Mouse (Mus musculus) mesoderm, embryonic 11.5 days (tissue): ENCODE data around the gene Dennd2a.
"Not testable (repeated sequence)": the region's sequence is repeated elsewhere in the genome, so short reads cannot be mapped to it uniquely, and the experiment has no call there.

Experiments
- DNase-seq: peaks from one replicate; pipeline ENCODE4 v3.0.0-alpha.2; 2012; ENCODE audit warnings: low read depth, low spot score

Dennd2a gene

DNA sequence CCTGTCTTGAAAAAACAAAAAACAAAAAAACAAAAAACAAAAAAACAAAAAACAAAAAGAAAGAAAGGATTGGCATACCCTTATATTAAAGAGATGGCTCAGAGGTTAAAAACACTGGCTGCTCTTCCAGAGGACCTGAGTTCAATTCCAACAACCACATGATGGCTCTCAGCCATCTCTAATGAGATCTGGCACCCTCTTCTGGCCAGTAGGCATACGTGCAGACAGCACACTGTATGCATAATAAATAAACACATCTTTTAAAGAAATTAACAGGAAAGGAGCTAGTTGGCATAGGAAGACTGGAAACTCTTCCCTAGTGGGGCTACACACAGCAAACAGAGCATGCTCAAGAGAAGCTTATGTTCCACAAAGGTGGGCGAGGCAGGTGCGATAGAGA is 106.6 kb downstream of the Dennd2a start:
- DNase-seq: no peak

- no peak for DNase-seq
Measured at GRCm38 (mm10) chr6:39450580-39450979, 107.1 kb downstream of the Dennd2a start.

- no peak for DNase-seq
Measured at GRCm38 (mm10) chr6:39447429-39448185, 110.1 kb downstream of the Dennd2a start.

DNA sequence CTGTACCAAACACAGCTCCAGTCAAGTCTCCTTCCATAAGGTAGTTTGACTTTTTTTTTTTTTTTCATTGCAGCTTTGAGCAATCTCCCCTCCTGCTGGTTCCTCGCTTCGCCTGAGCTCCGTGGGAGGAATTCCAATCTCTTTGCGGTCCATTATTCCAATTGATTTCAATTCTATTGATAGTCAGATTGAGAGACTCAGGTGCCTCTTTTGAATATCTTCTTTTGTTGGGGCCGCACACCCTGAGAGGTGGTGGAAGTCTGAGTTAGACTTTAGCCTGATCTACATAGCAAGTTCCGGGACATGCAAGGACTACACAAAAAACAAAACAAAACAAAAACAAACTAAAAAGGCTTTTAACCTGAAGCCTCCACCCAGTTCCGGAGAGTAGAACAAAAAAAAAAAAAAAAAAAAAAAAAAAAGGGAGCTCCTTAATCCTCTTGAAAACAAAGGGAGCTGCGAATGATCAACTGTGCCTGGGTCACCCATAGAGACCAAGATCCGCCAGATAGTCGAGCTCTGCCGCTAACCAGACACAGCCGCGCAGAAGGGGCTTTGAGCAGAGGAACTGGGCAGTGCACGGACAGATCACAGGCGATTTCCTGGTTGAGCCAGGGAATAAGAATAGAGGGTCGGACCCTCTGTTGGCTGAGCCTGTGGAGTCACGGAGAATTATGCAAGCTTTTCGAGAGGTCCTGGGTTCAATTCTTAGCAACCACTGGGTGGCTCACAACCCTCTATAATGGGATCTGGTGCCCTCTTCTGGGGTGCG is 111.7 kb downstream of the Dennd2a start:
- no peak for DNase-seq

- DNase-seq: no peak
Measured at GRCm38 (mm10) chr6:39442786-39443287, 114.8 kb downstream of the Dennd2a start.

DNA sequence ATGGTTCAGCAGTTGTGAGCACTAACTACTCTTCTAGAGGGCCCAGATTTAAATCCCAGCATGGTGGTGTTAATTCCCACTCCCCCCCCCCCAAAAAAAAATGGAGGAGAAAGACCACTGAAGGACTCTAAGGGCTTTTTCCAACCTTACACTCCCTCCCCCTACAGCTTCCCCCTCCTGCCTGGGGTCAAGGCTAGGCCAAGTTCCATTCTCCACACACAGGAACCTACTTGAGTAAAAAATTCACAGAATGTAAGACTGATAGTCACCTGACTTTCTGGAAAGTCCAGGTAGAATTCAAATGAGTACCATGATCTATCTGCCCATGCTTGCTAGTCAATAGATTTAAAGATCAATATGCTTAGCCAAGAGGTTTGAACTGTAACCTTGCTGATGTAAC is 117.5 kb downstream of the Dennd2a start:
- DNase-seq: no peak

DNA sequence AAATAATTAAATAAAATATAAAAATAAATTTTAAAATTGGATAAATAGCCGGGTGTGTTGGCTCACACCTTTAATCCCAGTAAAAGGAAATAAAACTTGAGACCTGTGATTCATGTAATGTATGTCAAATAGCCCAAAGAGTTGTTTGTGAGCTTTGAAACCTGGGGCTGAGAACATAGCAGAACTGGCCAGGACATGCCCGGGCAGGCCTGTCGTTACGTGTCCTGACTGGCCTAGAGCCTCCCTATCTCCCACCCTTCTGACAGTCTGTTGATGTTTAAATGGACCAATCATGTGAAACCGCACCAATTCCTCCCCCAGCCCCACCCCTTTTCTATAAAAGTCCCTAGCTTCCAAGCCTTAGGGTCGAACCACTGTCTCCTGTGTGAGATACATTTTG is 120.1 kb downstream of the Dennd2a start:
- DNase-seq: not testable (repeated sequence)

GRCm38 (mm10) chr6:39435875-39436274 is 121.8 kb downstream of the Dennd2a start:
- DNase-seq: no peak

DNA sequence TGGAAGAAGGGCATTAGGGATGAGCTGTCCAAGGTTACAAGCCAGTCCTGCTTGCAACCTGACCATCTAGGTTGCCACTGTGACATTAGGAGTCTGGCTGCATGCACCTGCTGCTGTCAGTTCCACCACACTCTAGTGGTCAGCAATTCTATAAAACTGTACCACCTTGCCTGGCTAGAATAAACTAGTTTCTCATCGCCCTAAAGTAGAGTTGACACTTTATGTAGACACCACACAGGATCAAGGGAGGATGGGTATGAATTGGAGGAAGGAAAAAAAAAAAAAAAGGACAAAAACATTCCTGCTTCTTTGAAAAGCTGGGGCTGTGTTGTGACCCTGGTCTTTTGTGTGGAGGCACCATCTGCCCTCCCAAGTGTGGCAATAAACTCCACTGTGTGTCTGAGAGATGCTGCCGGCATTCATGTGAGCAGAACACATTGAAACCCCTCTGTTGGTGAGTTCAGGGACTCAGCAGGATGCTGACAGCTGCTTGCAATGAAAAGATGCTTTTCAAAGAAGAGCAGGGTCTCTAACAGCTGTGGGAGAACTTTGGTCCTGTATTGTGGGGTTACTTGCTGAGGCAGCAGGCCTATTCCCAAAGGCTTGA is 122.7 kb downstream of the Dennd2a start:
- DNase-seq: peak; percentile 73

- no peak for DNase-seq
Measured at GRCm38 (mm10) chr6:39434111-39434885, 123.4 kb downstream of the Dennd2a start.

DNA sequence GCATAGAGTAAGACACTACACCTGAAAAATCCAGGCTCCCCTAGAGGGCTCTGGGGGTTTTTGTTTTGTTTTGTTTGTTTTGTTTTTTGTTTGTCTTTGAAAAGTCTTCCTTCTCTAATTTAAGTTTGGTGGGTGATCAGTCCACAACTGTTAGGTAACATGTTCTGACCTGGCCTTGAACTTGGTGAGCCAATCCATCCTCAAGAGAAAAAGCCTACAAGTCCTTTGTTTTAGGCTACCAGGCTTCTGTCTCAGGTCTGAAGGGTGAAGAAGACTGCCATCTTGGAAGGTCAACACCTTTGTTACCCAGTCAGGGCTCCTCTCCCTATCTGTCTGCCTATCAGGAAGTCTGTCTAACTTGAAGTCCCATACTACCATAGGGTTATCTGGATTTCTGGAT is 124.0 kb downstream of the Dennd2a start:
- no peak for DNase-seq

DNA sequence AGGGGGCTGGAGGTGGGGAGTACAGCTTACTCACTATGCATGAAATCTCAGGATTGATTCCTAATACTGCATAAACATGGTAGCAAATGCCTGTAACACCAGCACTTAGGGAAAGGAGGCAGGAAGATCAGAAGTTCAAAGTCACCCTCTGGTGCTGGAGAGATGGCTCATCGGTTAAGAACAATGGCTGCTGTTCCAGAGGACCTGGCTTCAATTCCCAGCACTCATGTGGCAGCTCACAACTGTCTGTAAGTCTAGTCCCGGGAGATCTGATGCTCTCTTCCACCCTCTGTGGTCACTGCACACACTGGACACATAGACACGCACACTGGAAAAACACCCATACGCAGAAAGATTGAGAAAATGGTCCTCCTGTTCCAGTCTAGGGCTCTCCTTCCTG is 124.5 kb downstream of the Dennd2a start:
- no peak for DNase-seq

GRCm38 (mm10) chr6:39430722-39431121 is 126.9 kb downstream of the Dennd2a start:
- DNase-seq: no peak

DNA sequence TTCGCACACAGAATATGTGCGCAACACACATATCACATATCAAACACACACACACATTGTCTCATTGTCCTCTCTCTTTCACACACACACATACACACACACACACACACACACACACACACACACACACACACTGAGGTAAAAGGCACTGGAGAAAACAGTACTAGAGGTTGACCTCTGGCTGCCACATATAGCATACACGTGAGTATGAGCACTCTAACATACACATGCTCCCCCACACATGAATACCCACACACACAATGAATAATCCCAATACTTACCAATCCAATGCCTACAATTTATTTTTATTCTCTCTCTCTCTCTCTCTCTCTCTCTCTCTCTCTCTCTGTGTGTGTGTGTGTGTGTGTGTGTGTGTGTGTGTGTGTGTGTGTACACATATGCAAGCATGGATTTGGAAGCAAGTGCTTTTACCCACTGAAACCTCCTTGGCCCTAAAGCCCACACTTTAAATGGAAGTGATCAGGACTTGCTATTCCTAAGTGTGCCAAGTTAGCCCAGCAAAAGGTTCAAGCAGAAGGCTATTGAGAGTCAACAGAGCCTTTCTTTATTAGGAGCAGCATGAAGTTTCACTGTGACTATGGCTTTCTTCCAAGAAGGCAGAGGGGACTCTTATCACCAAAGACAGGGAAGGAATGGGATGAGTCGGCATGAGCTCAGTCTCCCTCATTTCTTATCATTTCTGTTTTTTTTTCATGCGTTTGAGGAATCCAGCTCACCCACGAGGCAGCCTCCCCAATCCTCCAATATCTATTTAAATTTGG is 128.5 kb downstream of the Dennd2a start:
- no peak for DNase-seq

GRCm38 (mm10) chr6:39427276-39428003 is 130.2 kb downstream of the Dennd2a start:
- no peak for DNase-seq

DNA sequence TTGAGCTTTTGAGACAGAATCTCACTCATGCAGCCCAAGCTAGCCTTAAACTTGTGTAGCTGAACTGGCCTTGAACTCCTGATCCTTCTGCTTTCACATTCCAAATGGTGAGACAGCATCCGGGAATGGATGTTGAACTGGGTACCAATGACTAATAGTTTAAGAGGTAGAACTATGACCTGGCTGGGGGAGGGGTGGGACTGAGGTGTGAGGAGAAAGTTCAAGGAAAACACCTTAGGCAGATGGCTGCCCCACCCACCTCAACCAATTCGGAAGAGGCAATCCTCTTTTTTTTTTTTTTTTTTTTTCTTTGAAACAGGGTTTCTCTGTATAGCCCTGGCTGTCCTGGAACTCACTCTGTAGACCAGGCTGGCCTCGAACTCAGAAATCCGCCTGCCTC is 130.9 kb downstream of the Dennd2a start:
- no peak for DNase-seq

GRCm38 (mm10) chr6:39425181-39425580 is 132.5 kb downstream of the Dennd2a start:
- DNase-seq: no peak

DNA sequence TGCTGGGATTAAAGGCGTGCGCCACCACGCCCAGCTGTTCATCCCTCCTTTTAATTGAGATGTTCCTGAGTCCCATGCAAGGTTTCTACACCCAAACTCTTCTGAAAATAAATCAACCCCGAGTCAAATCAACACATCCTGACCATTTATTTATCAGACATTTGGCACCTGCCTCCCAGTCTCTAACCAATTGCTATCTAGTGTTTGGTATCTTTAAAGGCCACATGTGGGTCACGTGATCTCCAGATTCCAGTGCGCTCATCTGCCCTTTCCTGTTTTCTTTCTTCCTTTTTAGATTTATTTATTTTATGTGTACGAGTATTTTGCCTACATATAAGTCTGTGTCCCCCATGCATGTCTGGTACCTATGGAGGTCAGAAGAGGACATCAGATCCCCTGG is 134.0 kb downstream of the Dennd2a start:
- DNase-seq: no peak

- DNase-seq: no peak
Measured at GRCm38 (mm10) chr6:39423130-39423551, 134.5 kb downstream of the Dennd2a start.

DNA sequence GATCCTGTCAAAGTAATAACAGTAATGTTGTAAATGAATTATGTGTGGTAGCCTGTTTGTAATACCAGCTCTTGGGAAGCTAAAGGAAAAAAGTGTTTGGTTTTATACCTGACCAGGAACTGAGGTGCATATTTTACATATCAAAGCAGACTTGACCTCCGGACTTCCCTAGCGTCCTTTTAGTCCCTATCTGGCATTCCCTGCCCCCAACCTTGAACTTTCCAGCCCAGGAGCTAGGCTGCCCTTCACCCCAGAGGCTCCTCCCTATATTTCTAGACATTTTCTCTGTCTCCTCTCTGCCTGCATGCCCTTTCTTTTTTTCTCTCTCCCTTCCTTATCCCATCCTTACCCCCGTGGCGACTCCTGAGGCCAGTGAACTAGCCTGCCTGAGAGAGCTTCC is 136.8 kb downstream of the Dennd2a start:
- DNase-seq: no peak
